Mouse (Mus musculus): ENCODE data around the gene Pef1.

Pef1 gene

GRCm38 (mm10) chr4:130102111-130102651 lies at the start of gene Pef1:
Gene Pef1, plus strand, starts transcription at chr4:130102558.
- DNase-seq (ENCODE audit: low spot score): no peak

GRCm38 (mm10) chr4:130053111-130053510 lies 49.2 kb upstream of the Pef1 start:
- DNase-seq (ENCODE audit: low spot score): no peak

- DNase-seq (ENCODE audit: low spot score): peak; percentile 62
Measured at GRCm38 (mm10) chr4:130054727-130055126, 47.6 kb upstream of the Pef1 start.

- no peak for DNase-seq (ENCODE audit: low spot score)
Measured at GRCm38 (mm10) chr4:130055160-130056010, 47.0 kb upstream of the Pef1 start.

- DNase-seq (ENCODE audit: low spot score): no peak
Measured at GRCm38 (mm10) chr4:130056011-130056322, 46.4 kb upstream of the Pef1 start.

GRCm38 (mm10) chr4:130056471-130056870 lies 45.9 kb upstream of the Pef1 start:
- DNase-seq (ENCODE audit: low spot score): no peak

- DNase-seq (ENCODE audit: low spot score): no peak
Measured at GRCm38 (mm10) chr4:130060937-130061336, 41.4 kb upstream of the Pef1 start.

- DNase-seq (ENCODE audit: low spot score): no peak
Measured at GRCm38 (mm10) chr4:130063191-130063590, 39.2 kb upstream of the Pef1 start.

GRCm38 (mm10) chr4:130066816-130067215 lies 35.5 kb upstream of the Pef1 start:
- DNase-seq (ENCODE audit: low spot score): no peak

GRCm38 (mm10) chr4:130070523-130070922 lies 31.8 kb upstream of the Pef1 start:
- DNase-seq (ENCODE audit: low spot score): no peak

- DNase-seq (ENCODE audit: low spot score): no peak
Measured at GRCm38 (mm10) chr4:130071758-130072157, 30.6 kb upstream of the Pef1 start.

GRCm38 (mm10) chr4:130073367-130073766 lies 29.0 kb upstream of the Pef1 start:
- DNase-seq (ENCODE audit: low spot score): no peak

- no peak for DNase-seq (ENCODE audit: low spot score)
Measured at GRCm38 (mm10) chr4:130074761-130075515, 27.4 kb upstream of the Pef1 start.

GRCm38 (mm10) chr4:130076856-130077255 lies 25.5 kb upstream of the Pef1 start:
- DNase-seq (ENCODE audit: low spot score): no peak

- peak; percentile 37 for DNase-seq (ENCODE audit: low spot score)
Measured at GRCm38 (mm10) chr4:130078816-130079485, 23.4 kb upstream of the Pef1 start.

- DNase-seq (ENCODE audit: low spot score): no peak
Measured at GRCm38 (mm10) chr4:130079521-130079920, 22.8 kb upstream of the Pef1 start.

- DNase-seq (ENCODE audit: low spot score): peak; percentile 72
Measured at GRCm38 (mm10) chr4:130081345-130082190, 20.8 kb upstream of the Pef1 start.

- DNase-seq (ENCODE audit: low spot score): no peak
Measured at GRCm38 (mm10) chr4:130082211-130082610, 20.1 kb upstream of the Pef1 start.

- no peak for DNase-seq (ENCODE audit: low spot score)
Measured at GRCm38 (mm10) chr4:130084331-130084945, 17.9 kb upstream of the Pef1 start.

- no peak for DNase-seq (ENCODE audit: low spot score)
Measured at GRCm38 (mm10) chr4:130085246-130085820, 17.0 kb upstream of the Pef1 start.

- peak; percentile 95 for DNase-seq (ENCODE audit: low spot score)
Measured at GRCm38 (mm10) chr4:130087293-130087692, 15.1 kb upstream of the Pef1 start.
